Mouse (Mus musculus) kidney, postnatal 0 days (tissue): ENCODE results near the gene Fsd1. TPM values are rescaled to one million over a fixed set of nuclear protein-coding genes. Genes with fewer than 3 reads are reported as not detected.
"Not testable (repeated sequence)": the region's sequence is repeated elsewhere in the genome, so short reads cannot be mapped to it uniquely, and the experiment has no call there.

ENCODE experiments used
- ATAC-seq: fragments of 200-750 bp; cut with Nextera tagmentation; replicated peaks from 2 replicates; pipeline ENCODE4 v1.8.0; 2017; ENCODE audit warnings: low read depth, moderate number of reproducible peaks, moderate TSS enrichment, moderate library complexity; ENCODE audit not compliant: low FRiP score
- DNase-seq: peaks from one replicate; pipeline ENCODE4 v3.0.0-alpha.2; 2016; ENCODE audit warnings: low spot score
- H3K27ac ChIP-seq: fragments of 300-500 bp; sonication (generic); 2 replicates; pipeline ENCODE4 v1.5.1; 2014; ENCODE audit warnings: mild to moderate bottlenecking
- H3K27me3 ChIP-seq: fragments of 300-500 bp; sonication (generic); 2 replicates; pipeline ENCODE4 v1.6.1; 2014; ENCODE audit warnings: low read length, mixed read lengths; ENCODE audit not compliant: insufficient read depth
- H3K36me3 ChIP-seq: fragments of 300-500 bp; sonication (generic); 2 replicates; pipeline ENCODE4 v1.6.1; 2014; ENCODE audit warnings: low read length, mixed read lengths; ENCODE audit not compliant: insufficient read depth
- H3K4me1 ChIP-seq: fragments of 300-500 bp; sonication (generic); replicated peaks from 2 replicates; pipeline ENCODE4 v1.6.1; 2014; ENCODE audit warnings: antibody characterized with exemption, low read length, mixed read lengths; ENCODE audit not compliant: insufficient read depth
- H3K4me2 ChIP-seq: fragments of 300-500 bp; sonication (generic); 2 replicates; pipeline ENCODE4 v1.6.1; 2014; ENCODE audit warnings: mild to moderate bottlenecking, low read length, moderate library complexity, mixed read lengths
- H3K4me3 ChIP-seq: fragments of 300-500 bp; sonication (generic); replicated peaks from 2 replicates; pipeline ENCODE4 v1.5.1; 2014; ENCODE audit warnings: low read depth, low read length
- H3K9ac ChIP-seq: fragments of 300-500 bp; sonication (generic); 2 replicates; pipeline ENCODE4 v1.6.1; 2014; ENCODE audit warnings: low read depth, low read length
- H3K9me3 ChIP-seq: fragments of 300-500 bp; sonication (generic); replicated peaks from 2 replicates; pipeline ENCODE4 v1.6.1; 2016; ENCODE audit warnings: low read length, inconsistent platforms, mixed read lengths
- CTCF ChIP-seq: IDR thresholded peaks from 2 replicates; pipeline ENCODE4 v1.5.1; 2016; ENCODE audit warnings: antibody characterized with exemption, low read depth, mild to moderate bottlenecking, moderate library complexity
- WGBS: fragments of 180-500 bp; shearing (Covaris S2); extraction: QIAGEN DNeasy Blood & Tissue Kit; methylation state at CpG from one replicate; pipeline ENCODE4 v1.1.7; 2014; 5-methylcytosine and 5-hydroxymethylcytosine counted together
- polyA plus RNA-seq: library from polyadenylated mRNA; unstranded; fragments of >200 nt; fragmentation: Nextera tagmentation; extraction: Ambion mirVana; gene quantifications from 2 replicates; pipeline ENCODE4 v1.2.1, GENCODE M21; 2015

Fsd1 gene
- 6.7 and 7.2 TPM in 2 replicates for polyA plus RNA-seq

DNA sequence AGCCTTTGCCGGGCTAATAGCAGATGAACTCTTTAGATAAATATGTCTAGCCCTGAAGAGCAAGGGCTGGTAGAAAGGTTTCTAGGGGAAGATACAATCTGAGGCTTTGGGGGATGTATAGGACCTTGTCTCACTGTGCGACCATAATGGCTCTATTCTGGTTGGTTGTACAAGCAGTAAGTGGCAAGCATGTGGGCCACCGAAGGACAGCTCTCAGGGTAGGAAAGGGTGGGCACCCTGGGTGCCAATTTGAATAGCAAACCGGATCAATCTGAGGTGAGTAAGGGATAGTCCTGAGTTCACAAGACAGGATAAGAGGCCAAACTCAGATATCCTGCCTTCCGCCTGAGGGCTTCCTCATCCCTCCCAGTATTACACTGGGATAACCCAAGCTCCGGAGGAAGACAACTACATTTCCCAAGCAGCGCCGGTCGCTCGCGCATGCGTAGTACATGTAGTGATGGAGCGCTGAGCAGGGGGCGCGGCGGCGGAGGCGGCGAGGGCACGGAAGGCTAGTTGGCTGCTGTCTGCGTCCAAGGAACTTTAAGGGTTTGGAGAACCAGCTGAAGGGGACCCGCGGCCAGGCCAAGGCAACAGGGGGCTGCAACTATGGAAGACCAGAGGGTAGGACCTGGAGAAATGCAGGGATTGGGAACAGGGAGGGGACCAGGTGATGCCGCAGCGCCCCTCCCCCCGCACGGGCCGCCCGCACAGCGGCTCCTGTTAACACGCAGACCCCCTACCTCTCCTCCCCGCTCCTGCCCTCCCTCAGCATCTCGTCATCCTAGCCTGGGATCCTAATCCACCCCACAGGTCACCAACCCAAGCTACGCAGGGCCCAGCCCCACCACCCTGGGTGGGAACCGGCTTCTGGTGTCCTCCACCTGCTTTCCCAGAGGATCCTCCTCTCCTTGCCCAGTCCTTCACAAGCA, at the start of gene Fsd1:
Fsd1 (plus strand) TSS at position 480 of the 932 bp plus-strand sequence.
- H3K9ac ChIP-seq, result 0 out of 2 replicates have a peak within 1 kb of the TSS, but pooled peaks have one; percentile 18
- peak within 1 kb of the TSS; percentile 31; the same call in 1 of the 2 replicates for H3K4me3 ChIP-seq
- no peaks in the 10 kb centered on the region for H3K36me3 ChIP-seq
- peak within 1 kb of the TSS; percentile 61 for H3K4me2 ChIP-seq
- DNase-seq (peak; percentile 83), ATAC-seq (peak; percentile 24; the same call in 1 of the 2 replicates)
- H3K27me3 ChIP-seq, result no peaks in the 10 kb centered on the region
- no peaks in the 10 kb centered on the region for H3K9me3 ChIP-seq
- WGBS, result 9% methylated on average over 30 of the region's 35 CpGs
- H3K4me1 ChIP-seq, result peaks cover 6% of the 10 kb centered on the region; the same call in 1 of the 2 replicates
- no peak within 1 kb of the TSS for H3K27ac ChIP-seq
- no peak for TF ChIP-seq CTCF

DNA sequence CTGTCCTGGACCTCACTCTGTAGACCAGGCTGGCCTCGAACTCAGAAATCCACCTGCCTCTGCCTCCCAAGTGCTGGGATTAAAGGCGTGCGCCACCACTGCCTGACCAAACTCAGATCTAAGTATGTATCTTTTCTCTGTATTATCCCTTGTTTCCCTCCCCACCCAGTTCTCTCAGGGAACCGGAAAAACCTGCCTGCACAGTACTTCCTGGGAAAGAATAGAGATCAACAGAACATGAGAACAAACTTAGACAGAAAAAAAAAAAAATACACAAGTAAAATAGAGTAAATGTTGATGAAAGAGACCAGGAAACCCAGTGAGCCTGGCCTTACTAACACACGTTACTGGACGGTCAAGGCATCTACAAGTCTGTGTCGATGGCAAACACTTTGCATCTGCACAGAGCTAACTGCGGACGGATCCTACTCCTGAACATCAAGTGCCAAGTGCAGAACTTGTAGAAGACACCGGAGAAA, 41.9 kb upstream of the Fsd1 start:
- H3K9ac ChIP-seq, H3K4me1 ChIP-seq, H3K9me3 ChIP-seq, H3K27me3 ChIP-seq, H3K36me3 ChIP-seq, ATAC-seq: not testable (repeated sequence)
- H3K4me3 ChIP-seq, result peak overlapping the region; percentile 47
- peak overlapping the region; percentile 95 for H3K27ac ChIP-seq
- H3K4me2 ChIP-seq, result peak overlapping the region; percentile 87
- 26% methylated on average over 10 of the region's 10 CpGs for WGBS
- DNase-seq, result peak; percentile 29

DNA sequence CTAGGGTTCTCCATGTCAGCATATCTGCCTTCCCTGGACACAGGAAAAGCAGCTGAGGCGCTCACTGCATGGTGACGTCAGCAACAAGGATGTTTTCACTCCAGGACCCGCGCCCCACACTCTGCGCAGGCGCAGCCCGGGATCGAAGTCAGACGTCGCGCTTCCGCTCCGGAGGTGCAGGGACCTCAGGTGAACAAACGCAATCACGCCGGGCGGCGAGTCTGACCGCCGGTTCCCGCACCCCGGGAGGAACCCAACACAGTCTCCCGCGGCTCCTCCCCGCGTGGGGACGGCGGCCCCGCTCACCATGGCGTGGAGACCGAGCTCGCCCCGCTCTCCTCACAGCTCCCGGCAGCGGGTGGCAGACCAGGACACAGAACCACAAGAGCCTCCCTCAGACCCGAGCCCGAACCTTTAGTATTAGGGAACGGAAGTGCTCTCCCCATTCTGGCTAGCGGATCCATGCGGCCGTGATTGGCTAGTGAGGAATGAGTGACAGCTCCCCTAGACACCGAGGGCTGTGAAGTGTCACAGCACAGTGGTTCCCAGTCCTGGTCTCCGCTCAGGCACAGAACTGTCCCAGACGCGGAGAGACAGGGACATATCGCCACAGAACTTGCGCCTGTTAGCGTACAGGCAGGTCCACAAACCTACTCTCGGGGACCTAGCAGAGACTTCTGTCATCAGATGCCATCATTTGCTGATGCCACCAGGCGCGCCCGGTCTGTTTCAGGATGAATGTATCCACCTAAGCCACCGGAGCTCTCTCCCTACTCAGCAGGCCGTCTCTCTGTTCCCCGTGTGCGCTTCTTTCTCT, 41.2 kb upstream of the Fsd1 start:
- not testable (repeated sequence) for H3K9me3 ChIP-seq, H3K4me1 ChIP-seq, H3K27me3 ChIP-seq, H3K36me3 ChIP-seq
- DNase-seq, result peak; percentile 87
- Histone ChIP-seq H3K4me3 (peak overlapping the region; percentile 47), H3K9ac (peak overlapping the region; percentile 60), H3K27ac (peak overlapping the region; percentile 95), H3K4me2 (peak overlapping the region; percentile 87)
- under 1% methylated on average over 56 of the region's 56 CpGs for WGBS
- 0 out of 2 replicates have a peak, but pooled peaks have one; percentile 2 for TF ChIP-seq CTCF
- ATAC-seq, result peak; percentile 98

DNA sequence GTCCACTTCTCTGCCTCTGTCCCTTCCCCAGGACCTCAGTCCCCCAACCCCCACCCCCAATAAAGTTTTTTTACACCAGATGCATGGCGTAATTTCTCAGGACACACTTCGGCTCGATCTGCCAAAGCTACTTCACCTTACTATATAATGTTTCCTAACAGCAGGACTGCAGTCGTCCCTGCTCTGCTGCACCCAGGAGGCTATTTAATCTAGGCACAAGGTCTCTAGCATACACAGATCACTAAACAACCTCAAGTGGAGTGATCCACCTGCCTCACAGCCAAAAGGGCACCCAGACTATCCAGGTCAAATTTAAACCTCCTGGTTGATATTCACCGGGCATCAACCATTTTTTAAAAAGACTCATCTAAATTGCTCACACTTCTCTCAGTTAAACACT, 40.6 kb upstream of the Fsd1 start:
- Histone ChIP-seq H3K9ac (peak overlapping the region; percentile 60), H3K36me3 (no peaks in the 10 kb centered on the region), H3K27me3 (no peaks in the 10 kb centered on the region), H3K4me1 (no peaks in the 10 kb centered on the region), H3K9me3 (no peaks in the 10 kb centered on the region), H3K27ac (peak overlapping the region; percentile 95), H3K4me3 (peak overlapping the region; percentile 47), H3K4me2 (peak overlapping the region; percentile 87)
- ATAC-seq, result no peak
- TF ChIP-seq CTCF, result no peak
- 17% methylated on average over 5 of the region's 5 CpGs for WGBS
- DNase-seq, result no peak

DNA sequence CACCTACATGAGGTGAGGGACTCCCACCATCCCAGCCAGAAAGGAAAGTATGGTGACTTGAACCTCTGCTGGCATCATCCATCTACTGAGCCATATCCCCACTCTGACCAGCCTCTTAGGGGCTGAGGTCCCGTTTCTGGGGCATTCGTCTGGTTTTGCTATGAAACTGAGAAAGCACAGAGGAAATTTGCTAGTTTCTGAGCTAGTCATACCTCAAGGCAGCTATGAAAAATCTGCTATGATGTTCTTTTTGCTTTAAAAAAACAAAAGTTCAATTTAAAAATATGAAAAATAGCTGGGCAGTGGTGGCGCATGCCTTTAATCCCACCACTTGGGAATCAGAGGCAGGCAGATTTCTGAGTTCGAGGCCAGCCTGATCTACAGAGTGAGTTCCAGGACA, 37.7 kb upstream of the Fsd1 start:
- no peak overlapping the region for H3K9ac ChIP-seq
- no peaks in the 10 kb centered on the region for H3K36me3 ChIP-seq
- ATAC-seq (no peak), DNase-seq (no peak)
- no peaks in the 10 kb centered on the region for H3K27me3 ChIP-seq
- H3K9me3 ChIP-seq, result no peaks in the 10 kb centered on the region
- WGBS, result 85% methylated on average over 4 of the region's 4 CpGs
- no peak overlapping the region for H3K27ac ChIP-seq
- no peak overlapping the region for H3K4me2 ChIP-seq
- TF ChIP-seq CTCF, result no peak
- H3K4me3 ChIP-seq, result no peak overlapping the region
- no peaks in the 10 kb centered on the region for H3K4me1 ChIP-seq

DNA sequence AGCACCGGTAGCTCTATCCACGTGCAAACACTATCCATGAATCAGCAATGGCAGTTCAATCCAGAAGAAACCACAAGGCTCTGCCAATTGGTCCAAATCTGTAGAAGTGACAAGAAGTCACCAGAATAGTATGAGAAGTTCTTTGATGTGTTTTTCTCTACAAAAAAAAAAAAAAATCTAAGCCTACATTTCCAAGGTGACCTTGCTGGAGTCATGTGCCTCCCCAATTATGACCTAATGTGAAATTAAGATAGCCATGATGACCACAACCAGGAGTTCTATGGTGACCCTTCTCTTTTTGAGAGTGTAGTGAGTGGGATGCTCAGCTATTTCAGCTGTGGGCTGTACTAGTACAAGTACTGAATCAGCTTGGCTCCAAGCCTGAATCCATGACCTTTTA, 36.9 kb upstream of the Fsd1 start, which contains the start of gene Zfp119b:
Zfp119b (minus strand) TSS at position 101 of the 400 bp plus-strand sequence.
- Histone ChIP-seq H3K4me2 (no peak within 1 kb of the TSS), H3K9ac (no peak within 1 kb of the TSS), H3K9me3 (no peaks in the 10 kb centered on the region), H3K36me3 (no peaks in the 10 kb centered on the region), H3K27ac (no peak within 1 kb of the TSS), H3K4me3 (no peak within 1 kb of the TSS), H3K4me1 (no peaks in the 10 kb centered on the region), H3K27me3 (no peaks in the 10 kb centered on the region)
- no peak for ATAC-seq
- no peak for DNase-seq
- no peak for TF ChIP-seq CTCF
- 89% methylated on average over 2 of the region's 2 CpGs for WGBS
